Mouse (Mus musculus) midbrain, embryonic 15.5 days (tissue): ENCODE data around the gene Hras. TPM values are rescaled to one million over a fixed set of nuclear protein-coding genes. Genes with fewer than 3 reads are reported as not detected.

Experiments used
- ATAC-seq: fragments of 200-750 bp; cut with Nextera tagmentation; replicated peaks from 2 replicates; pipeline ENCODE4 v1.8.0; 2017; ENCODE audit warnings: moderate TSS enrichment
- H3K27ac ChIP-seq: fragments of 300-500 bp; sonication (generic); 2 replicates; pipeline ENCODE4 v1.5.1; 2015; ENCODE audit warnings: mild to moderate bottlenecking, inconsistent platforms
- H3K27me3 ChIP-seq: fragments of 300-500 bp; sonication (generic); replicated peaks from 2 replicates; pipeline ENCODE4 v1.6.1; 2015; ENCODE audit warnings: inconsistent platforms
- H3K36me3 ChIP-seq: fragments of 300-500 bp; sonication (generic); replicated peaks from 2 replicates; pipeline ENCODE4 v1.6.1; 2015; ENCODE audit warnings: inconsistent platforms
- H3K4me1 ChIP-seq: fragments of 300-500 bp; sonication (generic); 2 replicates; pipeline ENCODE4 v1.6.1; 2015; ENCODE audit warnings: inconsistent platforms
- H3K4me2 ChIP-seq: fragments of 300-500 bp; sonication (generic); 2 replicates; pipeline ENCODE4 v1.6.1; 2015; ENCODE audit warnings: inconsistent platforms, mild to moderate bottlenecking, moderate library complexity
- H3K4me3 ChIP-seq: fragments of 300-500 bp; sonication (generic); 2 replicates; pipeline ENCODE4 v1.5.1; 2015; ENCODE audit warnings: mild to moderate bottlenecking, inconsistent platforms
- H3K9ac ChIP-seq: fragments of 300-500 bp; sonication (generic); 2 replicates; pipeline ENCODE4 v1.6.1; 2015; ENCODE audit warnings: mild to moderate bottlenecking, inconsistent platforms
- H3K9me3 ChIP-seq: fragments of 300-500 bp; sonication (generic); 2 replicates; pipeline ENCODE4 v1.6.1; 2016; ENCODE audit warnings: inconsistent platforms
- WGBS: fragments of 180-500 bp; shearing (Covaris S2); methylation state at CpG from one replicate; pipeline ENCODE4 v1.1.7; 2015; ENCODE audit warnings: mixed read lengths; 5-methylcytosine and 5-hydroxymethylcytosine counted together
- polyA plus RNA-seq: library from polyadenylated mRNA; unstranded; fragments of >200 nt; fragmentation: Nextera tagmentation; extraction: Ambion mirVana; gene quantifications from 2 replicates; pipeline ENCODE4 v1.2.1, GENCODE M21; 2015

The Hras gene
- polyA plus RNA-seq, 1 experiment from 2014 or later, result 181 TPM

DNA sequence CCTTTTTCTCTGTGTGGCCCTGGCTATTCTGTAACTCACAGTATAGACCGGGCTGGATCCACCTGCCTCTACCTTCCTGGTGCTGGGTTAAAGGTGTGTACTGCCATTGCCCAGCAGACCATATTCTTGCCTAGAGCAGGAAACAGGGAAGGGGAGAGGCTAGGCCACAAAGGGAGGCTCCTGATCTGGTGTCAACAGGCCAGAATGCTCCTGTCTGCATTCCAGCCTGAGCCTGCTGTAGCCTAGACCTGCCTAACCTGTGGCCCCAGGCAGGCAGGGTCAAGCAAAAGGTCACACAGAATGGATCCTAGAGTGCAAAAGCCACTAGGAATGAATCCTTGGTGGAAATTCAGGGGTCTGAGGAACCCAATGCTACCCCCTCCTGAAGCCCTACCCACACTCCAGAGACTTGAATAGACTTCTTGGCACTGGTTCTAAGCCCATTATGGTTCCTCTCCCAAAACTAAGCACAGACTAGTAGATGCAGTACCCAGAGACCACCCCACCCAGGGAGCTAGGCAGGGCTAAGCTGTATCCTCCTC lies 25.8 kb upstream of the Hras start:
- Histone ChIP-seq H3K27me3 (no peaks in the 10 kb centered on the region), H3K36me3 (no peaks in the 10 kb centered on the region), H3K9ac (no peak overlapping the region), H3K27ac (no peak overlapping the region), H3K4me1 (peaks cover 40% of the 10 kb centered on the region), H3K4me2 (no peak overlapping the region), H3K9me3 (no peaks in the 10 kb centered on the region), H3K4me3 (no peak overlapping the region)
- 100% methylated on average over 1 of the region's 1 CpGs for WGBS
- no peak for ATAC-seq

DNA sequence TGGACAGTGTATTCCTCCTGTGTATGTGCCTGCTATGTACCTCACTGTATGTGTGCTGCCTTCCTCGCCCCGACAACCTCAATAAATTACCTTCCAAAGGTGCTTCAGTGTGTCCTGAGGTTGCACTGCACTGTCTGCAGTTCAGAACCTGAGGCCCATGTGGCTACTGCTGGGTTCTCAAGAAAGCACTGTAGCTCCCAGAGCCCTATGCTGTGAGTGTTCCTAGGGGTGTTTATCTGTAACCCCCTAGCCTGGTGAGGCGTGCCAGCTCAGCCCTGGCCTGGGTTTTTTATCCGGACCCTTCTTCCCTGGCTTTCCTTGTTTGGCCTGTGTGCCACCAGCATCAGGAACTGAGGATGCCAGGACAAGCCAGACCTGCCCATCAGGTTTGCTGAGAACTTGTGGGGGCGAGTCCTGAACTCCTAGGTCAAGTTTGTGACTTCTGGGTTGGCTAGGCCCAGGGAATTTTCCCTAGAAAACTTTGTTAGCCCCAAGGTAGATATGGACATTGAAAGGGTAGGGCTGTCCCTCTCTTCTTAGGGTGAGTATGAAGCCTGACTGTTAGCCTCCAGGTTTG lies 24.8 kb upstream of the Hras start:
- WGBS, result 87% methylated on average over 5 of the region's 5 CpGs
- Histone ChIP-seq H3K4me1 (peaks cover 40% of the 10 kb centered on the region), H3K9ac (no peak overlapping the region), H3K36me3 (no peaks in the 10 kb centered on the region), H3K27ac (no peak overlapping the region), H3K27me3 (no peaks in the 10 kb centered on the region), H3K9me3 (no peaks in the 10 kb centered on the region), H3K4me2 (no peak overlapping the region), H3K4me3 (no peak overlapping the region)
- no peak for ATAC-seq

DNA sequence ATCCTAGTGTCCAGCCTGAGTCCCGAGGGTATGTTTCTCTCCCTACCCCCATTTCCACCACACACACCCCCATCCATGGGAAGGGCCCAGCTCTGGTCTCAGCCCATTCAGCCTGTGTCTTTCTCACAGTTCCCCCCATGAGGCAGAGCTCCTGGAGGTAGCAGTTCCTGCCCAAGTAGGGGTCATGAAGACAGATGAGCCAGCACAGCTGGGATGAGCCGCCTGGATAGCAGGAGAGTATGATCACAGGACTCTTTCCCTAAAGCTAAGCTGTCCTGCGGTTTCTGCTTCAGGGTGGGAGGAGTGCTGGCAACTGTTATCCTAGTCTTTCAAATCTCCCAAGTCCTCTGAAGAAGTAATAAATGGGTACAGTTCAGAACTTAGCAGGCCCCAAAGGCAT lies 24.3 kb upstream of the Hras start:
- Histone ChIP-seq H3K36me3 (no peaks in the 10 kb centered on the region), H3K9me3 (no peaks in the 10 kb centered on the region), H3K4me3 (no peak overlapping the region), H3K27ac (no peak overlapping the region), H3K27me3 (no peaks in the 10 kb centered on the region), H3K4me2 (no peak overlapping the region), H3K9ac (no peak overlapping the region), H3K4me1 (peaks cover 40% of the 10 kb centered on the region)
- 88% methylated on average over 3 of the region's 3 CpGs for WGBS
- ATAC-seq, result no peak

DNA sequence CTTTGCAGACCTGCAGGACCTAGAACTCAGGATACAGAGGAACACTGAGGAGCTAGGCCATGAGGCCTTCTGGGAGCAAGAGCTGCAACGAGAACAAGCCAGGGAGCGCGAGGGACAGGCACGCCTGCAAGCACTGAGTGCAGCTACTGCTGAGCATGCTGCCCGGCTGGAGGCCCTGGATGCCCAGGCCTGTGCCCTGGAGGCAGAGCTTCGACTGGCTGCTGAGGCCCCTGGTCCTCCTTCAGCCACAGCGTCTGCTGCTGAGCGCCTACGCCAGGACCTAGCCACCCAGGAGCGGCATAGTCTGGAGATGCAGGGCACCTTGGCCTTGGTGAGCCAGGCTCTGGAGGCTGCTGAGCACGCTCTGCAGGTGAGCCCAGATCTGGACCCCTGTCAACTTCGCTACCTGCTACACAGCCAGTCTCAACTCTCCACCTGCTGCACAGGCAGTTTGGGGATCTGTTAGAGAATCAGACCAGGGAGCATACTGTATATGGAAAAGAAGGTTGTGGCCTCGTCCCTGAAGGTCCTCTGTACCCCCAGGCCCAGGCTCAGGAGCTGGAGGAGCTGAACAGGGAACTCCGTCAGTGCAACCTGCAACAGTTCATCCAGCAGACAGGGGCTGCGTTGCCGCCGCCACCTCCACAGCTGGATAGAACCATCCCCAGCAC lies 23.7 kb upstream of the Hras start:
- no peak overlapping the region for H3K4me2 ChIP-seq
- no peaks in the 10 kb centered on the region for H3K27me3 ChIP-seq
- peaks cover 35% of the 10 kb centered on the region for H3K4me1 ChIP-seq
- 90% methylated on average over 17 of the region's 17 CpGs for WGBS
- ATAC-seq, result no peak
- H3K4me3 ChIP-seq, result no peak overlapping the region
- H3K36me3 ChIP-seq, result no peaks in the 10 kb centered on the region
- no peak overlapping the region for H3K9ac ChIP-seq
- H3K9me3 ChIP-seq, result no peaks in the 10 kb centered on the region
- no peak overlapping the region for H3K27ac ChIP-seq

DNA sequence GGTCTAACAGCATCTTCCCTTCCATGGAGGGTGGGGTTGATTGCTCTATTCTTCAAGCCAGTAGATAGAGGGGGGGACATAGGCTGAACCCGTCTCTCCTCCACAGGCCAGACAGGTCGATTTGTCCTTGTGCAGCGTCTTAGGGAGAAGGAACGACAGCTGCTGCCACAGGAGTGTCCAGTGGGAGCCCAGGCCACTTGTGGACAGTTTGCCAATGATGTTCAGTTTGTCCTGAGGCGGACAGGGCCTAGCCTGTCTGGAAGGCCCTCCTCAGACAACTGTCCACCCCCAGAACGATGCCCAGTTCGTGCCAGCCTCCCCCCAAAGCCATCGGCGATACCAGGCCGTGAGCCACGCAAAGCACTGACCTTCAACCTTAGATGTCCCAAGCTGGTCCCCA lies 23.1 kb upstream of the Hras start:
- H3K4me1 ChIP-seq, result peaks cover 29% of the 10 kb centered on the region
- WGBS, result 93% methylated on average over 11 of the region's 11 CpGs
- H3K4me3 ChIP-seq, result no peak overlapping the region
- no peak overlapping the region for H3K27ac ChIP-seq
- no peaks in the 10 kb centered on the region for H3K36me3 ChIP-seq
- no peak overlapping the region for H3K4me2 ChIP-seq
- no peak for ATAC-seq
- H3K9ac ChIP-seq, result no peak overlapping the region
- no peaks in the 10 kb centered on the region for H3K9me3 ChIP-seq
- no peaks in the 10 kb centered on the region for H3K27me3 ChIP-seq

DNA sequence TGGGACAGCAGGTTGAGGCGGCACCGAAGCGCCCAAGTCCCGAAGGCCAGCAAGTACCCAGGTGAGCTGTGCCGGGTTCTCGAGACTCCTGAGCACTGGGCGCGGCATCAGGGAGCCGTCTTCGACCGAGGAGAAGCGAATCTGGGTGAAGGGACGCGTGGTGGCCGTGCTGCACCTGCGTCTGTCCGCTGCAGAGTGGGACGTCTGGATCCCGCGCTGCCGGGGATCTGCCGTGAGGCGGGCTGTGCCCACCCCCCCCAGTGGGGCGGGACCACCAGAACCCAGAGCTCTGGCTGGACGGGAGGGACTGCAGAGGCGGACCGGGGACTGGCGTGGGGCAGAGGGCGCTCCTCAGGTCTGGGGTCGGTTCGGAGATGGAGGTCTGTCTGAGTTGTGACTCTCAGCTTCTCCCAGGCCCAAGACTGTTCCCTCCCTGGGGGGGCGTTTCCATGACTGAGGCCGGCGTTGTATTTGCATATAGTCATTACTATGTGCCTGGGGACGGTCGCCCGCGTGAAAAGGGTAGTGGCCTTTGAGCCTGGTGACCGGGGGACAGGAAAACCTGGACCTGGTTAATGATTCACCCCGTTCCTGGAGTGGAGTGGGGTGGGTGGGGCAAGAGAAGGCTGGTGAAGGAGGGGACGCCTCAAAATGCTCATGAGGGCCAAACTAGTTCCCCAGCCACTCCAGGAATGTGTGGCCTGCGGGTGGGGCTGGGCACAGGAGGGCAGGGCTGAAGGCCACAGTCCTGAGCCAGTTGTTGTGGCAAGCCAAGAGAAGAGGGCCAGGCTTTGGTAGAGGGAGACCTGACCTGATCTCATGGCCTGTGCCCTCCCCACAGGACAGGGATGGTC lies 22.3 kb upstream of the Hras start:
- 1% methylated on average over 42 of the region's 42 CpGs for WGBS

DNA sequence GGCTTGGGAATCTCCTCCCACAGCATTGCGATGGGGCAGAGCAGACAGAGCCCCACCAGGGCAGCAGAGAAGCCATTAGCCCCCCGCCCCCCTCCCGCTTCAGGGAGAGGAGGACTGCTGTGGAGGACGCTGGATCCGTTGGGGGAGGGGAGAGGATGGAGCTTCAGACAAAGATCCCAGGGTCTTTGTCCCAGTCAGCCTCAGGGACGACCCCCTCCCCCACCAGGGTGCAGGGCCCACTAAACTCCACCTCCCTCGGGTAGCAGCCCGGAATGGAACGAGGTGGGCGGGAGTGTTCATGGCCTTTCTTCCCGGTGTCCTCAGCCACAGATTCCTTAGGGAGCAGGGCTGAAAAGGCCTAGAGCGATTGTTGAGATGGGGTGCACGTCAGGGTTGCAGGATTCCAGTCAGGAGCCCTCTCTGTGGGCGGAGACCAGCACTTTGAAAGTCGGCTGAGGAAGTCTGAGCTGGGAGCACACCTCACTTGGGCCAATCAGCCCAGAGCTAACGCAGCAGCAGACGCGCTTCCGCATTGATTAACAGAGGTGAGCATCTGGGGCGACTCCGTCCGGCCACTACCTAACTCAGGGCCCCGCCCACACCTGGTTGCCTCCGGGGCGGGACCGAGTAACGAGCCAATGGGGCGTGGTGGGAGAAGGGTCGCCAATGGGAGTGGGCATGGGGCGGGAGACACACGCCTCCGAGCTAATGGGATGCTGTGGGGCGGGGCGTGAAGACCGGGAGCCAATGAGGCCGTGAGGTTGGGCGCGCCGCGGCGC lies 21.5 kb upstream of the Hras start, which contains the start of gene Rassf7:
TSS of gene Rassf7 (plus strand) at position 760 of the 779 bp plus-strand sequence.
- ATAC-seq, result peak; percentile 96
- under 1% methylated on average over 41 of the region's 41 CpGs for WGBS
- H3K9ac ChIP-seq, result peak within 1 kb of the TSS; percentile 66
- peak within 1 kb of the TSS; percentile 76 for H3K27ac ChIP-seq
- no peaks in the 10 kb centered on the region for H3K27me3 ChIP-seq
- H3K9me3 ChIP-seq, result no peaks in the 10 kb centered on the region
- H3K4me2 ChIP-seq, result peak within 1 kb of the TSS; percentile 99
- H3K4me3 ChIP-seq, result peak within 1 kb of the TSS; percentile 85
- no peaks in the 10 kb centered on the region for H3K36me3 ChIP-seq
- H3K4me1 ChIP-seq, result peaks cover 18% of the 10 kb centered on the region

More for the DNA sequence above, 22.3 kb upstream of the Hras start:
- Histone ChIP-seq H3K27ac (peak overlapping the region; percentile 76), H3K4me1 (peaks cover 22% of the 10 kb centered on the region), H3K9ac (peak overlapping the region; percentile 66), H3K4me2 (peak overlapping the region; percentile 99), H3K4me3 (peak overlapping the region; percentile 85), H3K9me3 (no peaks in the 10 kb centered on the region), H3K36me3 (no peaks in the 10 kb centered on the region), H3K27me3 (no peaks in the 10 kb centered on the region)
- ATAC-seq, result peak; percentile 61; the same call in 1 of the 2 replicates

DNA sequence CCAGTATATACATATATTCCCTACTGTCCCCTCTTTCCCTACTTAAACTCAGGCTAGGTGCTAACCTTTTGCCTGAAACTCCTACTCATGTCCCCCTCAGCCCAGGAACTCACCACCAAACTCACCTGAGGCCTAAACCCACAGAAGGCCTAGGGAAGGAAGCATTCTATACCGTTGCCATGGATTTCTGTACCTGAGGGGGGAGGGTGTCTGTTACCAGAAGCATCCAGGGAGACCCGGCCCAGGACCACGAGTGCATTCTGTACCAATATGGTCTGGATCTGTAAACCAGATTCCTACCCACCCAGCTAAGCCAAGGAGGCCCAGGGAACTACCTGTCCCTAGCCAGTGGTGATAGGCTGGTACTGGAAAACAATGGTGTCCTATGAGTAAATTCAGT lies 20.5 kb upstream of the Hras start:
- no peaks in the 10 kb centered on the region for H3K27me3 ChIP-seq
- H3K36me3 ChIP-seq, result no peaks in the 10 kb centered on the region
- no peak overlapping the region for H3K4me2 ChIP-seq
- no peak overlapping the region for H3K4me3 ChIP-seq
- H3K9ac ChIP-seq, result no peak overlapping the region
- H3K4me1 ChIP-seq, result peaks cover 18% of the 10 kb centered on the region
- ATAC-seq, result no peak
- WGBS, result 80% methylated on average over 3 of the region's 3 CpGs
- no peak overlapping the region for H3K27ac ChIP-seq
- H3K9me3 ChIP-seq, result no peaks in the 10 kb centered on the region

DNA sequence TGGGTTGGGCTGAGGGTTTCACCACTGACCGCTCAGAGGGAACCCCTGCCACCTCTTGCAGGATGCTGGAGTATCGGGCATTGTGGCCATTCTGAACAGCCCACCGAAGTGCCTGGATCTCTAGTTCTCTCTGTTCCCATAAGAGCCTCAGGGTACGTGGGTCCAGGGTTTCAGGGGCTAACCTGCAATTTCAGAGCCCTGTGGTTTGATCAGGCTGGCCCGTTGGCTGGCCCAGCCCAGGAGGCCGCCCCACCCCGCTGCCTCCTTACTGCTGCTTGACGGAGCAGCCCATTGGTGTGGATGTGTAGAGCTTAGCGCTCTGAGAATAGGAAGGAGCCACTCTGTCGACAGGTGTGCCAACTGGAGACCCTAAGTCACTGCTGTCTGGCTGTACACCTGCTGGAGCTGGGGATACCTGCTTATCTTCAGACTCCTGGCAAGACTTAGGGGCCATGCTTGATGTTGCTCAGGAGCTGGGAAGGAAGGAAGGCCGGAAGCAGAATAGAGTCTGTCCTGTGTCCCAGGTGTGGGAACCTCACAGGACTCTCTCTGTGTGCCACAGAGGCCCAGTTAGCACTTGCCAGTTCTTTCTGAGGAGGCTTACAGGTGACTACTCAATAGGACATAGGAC lies 19.9 kb upstream of the Hras start, which contains the start of gene Lmntd2:
TSS of gene Lmntd2 (minus strand) at position 476 of the 631 bp plus-strand sequence.
- Histone ChIP-seq H3K27ac (peak within 1 kb of the TSS; percentile 76), H3K9me3 (no peaks in the 10 kb centered on the region), H3K4me1 (peaks cover 18% of the 10 kb centered on the region), H3K27me3 (no peaks in the 10 kb centered on the region), H3K9ac (no peak within 1 kb of the TSS), H3K4me3 (peak within 1 kb of the TSS; percentile 85; the same call in 1 of the 2 replicates), H3K36me3 (no peaks in the 10 kb centered on the region), H3K4me2 (peak within 1 kb of the TSS; percentile 99)
- WGBS, result 91% methylated on average over 11 of the region's 11 CpGs
- no peak for ATAC-seq

DNA sequence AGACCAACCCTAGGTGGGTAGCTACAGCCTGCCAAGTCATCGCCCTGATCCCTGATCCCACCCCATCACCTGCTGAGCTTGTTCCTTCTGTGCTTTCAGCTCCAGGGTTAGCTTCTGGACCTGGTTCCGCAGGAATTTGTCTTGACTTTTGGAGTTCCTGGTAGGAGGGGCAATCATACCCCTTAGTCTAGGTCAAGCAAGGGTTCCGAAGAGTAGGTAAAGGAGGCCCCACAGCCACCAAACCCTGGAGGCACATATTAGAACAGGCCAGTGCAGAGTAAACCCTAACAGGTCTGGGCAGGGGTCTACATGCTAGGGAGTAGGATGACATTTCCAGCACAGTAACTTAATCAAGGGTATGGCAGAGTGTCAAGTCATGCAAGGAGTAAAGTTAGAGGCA lies 19.3 kb upstream of the Hras start:
- no peak overlapping the region for H3K27ac ChIP-seq
- no peak for ATAC-seq
- WGBS, result 81% methylated on average over 3 of the region's 3 CpGs
- H3K9ac ChIP-seq, result no peak overlapping the region
- no peaks in the 10 kb centered on the region for H3K27me3 ChIP-seq
- no peaks in the 10 kb centered on the region for H3K9me3 ChIP-seq
- H3K4me1 ChIP-seq, result peaks cover 18% of the 10 kb centered on the region
- H3K4me3 ChIP-seq, result no peak overlapping the region
- no peak overlapping the region for H3K4me2 ChIP-seq
- no peaks in the 10 kb centered on the region for H3K36me3 ChIP-seq

DNA sequence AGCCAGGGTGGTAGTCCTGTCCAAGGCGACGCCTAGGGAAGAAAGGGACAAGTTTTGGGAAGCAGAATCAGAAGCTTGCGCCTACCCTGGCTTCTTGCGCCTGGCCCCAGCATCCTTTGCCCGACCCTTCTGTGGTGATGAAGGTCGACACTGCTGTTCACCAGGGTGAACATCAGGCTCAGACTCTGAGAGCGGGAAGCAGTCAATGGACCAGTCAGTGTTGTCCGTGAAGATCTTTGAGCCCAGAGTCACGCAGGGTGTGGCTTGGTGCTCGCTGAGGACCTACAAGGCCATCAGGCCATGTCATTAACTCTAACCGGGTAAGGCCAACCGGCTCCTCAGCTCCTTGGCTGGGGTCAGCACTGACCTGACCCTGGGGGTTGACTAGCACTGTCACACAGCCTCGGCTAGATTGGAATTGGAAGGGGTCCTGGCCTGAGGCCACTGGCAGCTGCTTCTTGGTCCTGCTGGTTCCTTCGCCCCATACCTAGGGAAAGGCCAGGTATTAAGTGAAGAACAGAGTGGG lies 16.9 kb upstream of the Hras start:
- H3K36me3 ChIP-seq, result no peaks in the 10 kb centered on the region
- no peak overlapping the region for H3K9ac ChIP-seq
- H3K4me1 ChIP-seq, result peaks cover 8% of the 10 kb centered on the region
- no peaks in the 10 kb centered on the region for H3K9me3 ChIP-seq
- no peak overlapping the region for H3K27ac ChIP-seq
- 91% methylated on average over 14 of the region's 14 CpGs for WGBS
- H3K27me3 ChIP-seq, result no peaks in the 10 kb centered on the region
- no peak overlapping the region for H3K4me2 ChIP-seq
- no peak for ATAC-seq
- no peak overlapping the region for H3K4me3 ChIP-seq
